Mouse (Mus musculus) kidney, adult 2 months (tissue): ENCODE results near the gene Tap2.

Experiments
- CTCF ChIP-seq: fragments of 200-500 bp; conservative IDR thresholded peaks from 2 replicates; pipeline ENCODE4 v1.5.1; 2011; ENCODE audit warnings: low read depth, mild to moderate bottlenecking, control low read depth, low read length, moderate library complexity, mixed read lengths; ENCODE audit not compliant: insufficient read depth, insufficient read length
- POLR2A ChIP-seq: fragments of 200-500 bp; IDR thresholded peaks from one replicate; pipeline ENCODE4 v1.6.1; 2011; ENCODE audit warnings: low read depth, low read length, control low read depth

DNA sequence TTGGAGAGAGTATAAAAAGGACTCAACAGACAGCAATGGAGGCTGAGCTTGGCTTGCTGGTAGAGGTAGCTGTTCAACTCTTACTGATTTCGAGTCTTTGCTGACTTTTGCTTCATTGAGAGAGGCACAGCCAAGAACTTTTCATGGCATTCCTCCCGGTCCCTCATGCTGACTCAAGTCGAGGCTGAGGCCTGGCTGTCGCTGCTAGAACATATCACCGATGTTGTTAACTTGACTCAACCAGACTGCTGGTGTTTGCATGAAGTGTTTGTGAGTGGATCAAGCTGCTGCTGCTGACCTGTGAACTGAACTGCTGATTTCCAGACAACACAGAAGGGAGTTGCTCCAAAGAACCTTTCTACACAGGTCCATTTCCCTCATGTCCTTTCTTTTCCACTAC is 33.4 kb downstream of the Tap2 start:
- TF ChIP-seq POLR2A (no peak), CTCF (no peak)
